Mouse (Mus musculus) heart, embryonic 15.5 days (tissue): ENCODE results near the gene Defb26. TPM values are rescaled to one million over a fixed set of nuclear protein-coding genes. Genes with fewer than 3 reads are reported as not detected.

Experiments
- ATAC-seq: fragments of 200-750 bp; cut with Nextera tagmentation; replicated peaks from 2 replicates; pipeline ENCODE4 v1.8.0; 2017; ENCODE audit warnings: low read depth, moderate TSS enrichment; ENCODE audit not compliant: insufficient number of reproducible peaks, insufficient read depth, low FRiP score
- H3K27ac ChIP-seq: fragments of 300-500 bp; sonication (generic); 2 replicates; pipeline ENCODE4 v1.5.1; 2015; ENCODE audit warnings: mild to moderate bottlenecking, inconsistent platforms
- H3K27me3 ChIP-seq: fragments of 300-500 bp; sonication (generic); 2 replicates; pipeline ENCODE4 v1.6.1; 2015; ENCODE audit warnings: inconsistent platforms
- H3K36me3 ChIP-seq: fragments of 300-500 bp; sonication (generic); 2 replicates; pipeline ENCODE4 v1.6.1; 2015; ENCODE audit warnings: mild to moderate bottlenecking, inconsistent platforms
- H3K4me1 ChIP-seq: fragments of 300-500 bp; sonication (generic); replicated peaks from 2 replicates; pipeline ENCODE4 v1.6.1; 2015; ENCODE audit warnings: inconsistent platforms
- H3K4me2 ChIP-seq: fragments of 300-500 bp; sonication (generic); 2 replicates; pipeline ENCODE4 v1.6.1; 2015; ENCODE audit warnings: inconsistent platforms, mild to moderate bottlenecking, moderate library complexity
- H3K4me3 ChIP-seq: fragments of 300-500 bp; sonication (generic); 2 replicates; pipeline ENCODE4 v1.5.1; 2015; ENCODE audit warnings: mild to moderate bottlenecking, inconsistent platforms
- H3K9ac ChIP-seq: fragments of 300-500 bp; sonication (generic); 2 replicates; pipeline ENCODE4 v1.6.1; 2015; ENCODE audit warnings: mild to moderate bottlenecking, inconsistent platforms
- H3K9me3 ChIP-seq: fragments of 300-500 bp; sonication (generic); replicated peaks from 2 replicates; pipeline ENCODE4 v1.6.1; 2016; ENCODE audit warnings: inconsistent platforms
- WGBS: fragments of 180-500 bp; shearing (Covaris S2); methylation state at CpG from one replicate; pipeline ENCODE4 v1.1.7; 2015; ENCODE audit warnings: mixed read lengths; 5-methylcytosine and 5-hydroxymethylcytosine counted together
- polyA plus RNA-seq: library from polyadenylated mRNA; unstranded; fragments of >200 nt; fragmentation: Nextera tagmentation; extraction: Ambion mirVana; gene quantifications from 2 replicates; pipeline ENCODE4 v1.2.1, GENCODE M21; 2015

The Defb26 gene
- not detected in 2 replicates for polyA plus RNA-seq

DNA sequence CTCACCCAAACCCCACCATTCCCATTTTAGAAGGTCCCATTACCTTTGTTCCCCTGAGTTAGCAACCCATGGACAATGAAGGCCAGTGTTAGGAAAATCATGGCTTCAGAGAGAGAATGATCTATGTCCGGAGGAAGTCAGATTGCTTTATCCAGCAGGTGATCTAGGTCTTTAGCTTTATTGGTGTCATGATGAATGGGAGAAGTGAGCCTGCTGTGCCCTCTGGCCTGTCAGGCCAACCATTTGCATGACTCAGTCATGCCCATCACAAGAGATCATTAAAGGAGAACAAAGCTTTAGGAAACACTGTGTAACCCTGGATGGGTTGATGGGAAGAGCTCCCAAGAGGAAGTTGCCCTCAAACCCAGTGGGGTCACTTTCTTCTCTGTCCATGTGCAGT, at the start of gene Defb26:
Defb26 (minus strand) TSS at position 101 of the 400 bp plus-strand sequence.
- no peak for ATAC-seq
- no peaks in the 10 kb centered on the region for H3K4me1 ChIP-seq
- no peak within 1 kb of the TSS for H3K9ac ChIP-seq
- no peak within 1 kb of the TSS for H3K27ac ChIP-seq
- H3K4me3 ChIP-seq: no peak within 1 kb of the TSS
- H3K4me2 ChIP-seq: no peak within 1 kb of the TSS
- H3K27me3 ChIP-seq: peaks cover 3% of the 10 kb centered on the region; the same call in 1 of the 2 replicates
- H3K9me3 ChIP-seq: no peaks in the 10 kb centered on the region
- H3K36me3 ChIP-seq: no peaks in the 10 kb centered on the region
- WGBS: 85% methylated on average over 1 of the region's 1 CpGs

DNA sequence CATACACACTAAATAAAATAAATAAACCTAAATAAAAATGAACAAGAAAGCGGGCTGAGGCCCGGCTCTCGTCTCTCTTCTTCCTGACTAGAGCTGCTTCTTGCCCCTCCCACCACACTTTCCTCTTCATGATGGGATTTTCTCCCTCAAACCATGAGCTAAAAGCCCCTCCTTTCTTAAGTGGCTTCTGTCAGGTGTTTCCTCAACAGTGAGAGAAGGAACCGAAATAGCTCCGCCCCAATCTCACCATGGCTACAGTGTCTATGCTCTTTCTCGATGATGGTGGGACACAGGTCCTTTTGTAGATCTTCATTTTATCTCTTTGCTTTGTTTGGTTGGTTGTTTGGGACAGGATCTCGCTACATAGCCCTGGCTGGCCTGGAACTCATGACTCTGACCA, 45.2 kb upstream of the Defb26 start:
- WGBS: 82% methylated on average over 7 of the region's 7 CpGs
- no peak for ATAC-seq

GRCm38 (mm10) chr2:152553774-152554423, 42.4 kb upstream of the Defb26 start:
- Histone ChIP-seq H3K27ac (no peak overlapping the region), H3K36me3 (no peaks in the 10 kb centered on the region), H3K9me3 (no peaks in the 10 kb centered on the region), H3K27me3 (no peaks in the 10 kb centered on the region), H3K4me2 (peak overlapping the region; percentile 41), H3K9ac (no peak overlapping the region), H3K4me3 (no peak overlapping the region), H3K4me1 (0 out of 2 replicates have a peak, but pooled peaks cover 3% of the 10 kb centered on the region)
- ATAC-seq: no peak
- WGBS: 11% methylated on average over 16 of the region's 16 CpGs

More for the DNA sequence above, 45.2 kb upstream of the Defb26 start:
- Histone ChIP-seq H3K4me1 (0 out of 2 replicates have a peak, but pooled peaks cover 3% of the 10 kb centered on the region), H3K27ac (no peak overlapping the region), H3K9ac (no peak overlapping the region), H3K36me3 (no peaks in the 10 kb centered on the region), H3K4me3 (no peak overlapping the region), H3K4me2 (no peak overlapping the region), H3K27me3 (no peaks in the 10 kb centered on the region), H3K9me3 (no peaks in the 10 kb centered on the region)

DNA sequence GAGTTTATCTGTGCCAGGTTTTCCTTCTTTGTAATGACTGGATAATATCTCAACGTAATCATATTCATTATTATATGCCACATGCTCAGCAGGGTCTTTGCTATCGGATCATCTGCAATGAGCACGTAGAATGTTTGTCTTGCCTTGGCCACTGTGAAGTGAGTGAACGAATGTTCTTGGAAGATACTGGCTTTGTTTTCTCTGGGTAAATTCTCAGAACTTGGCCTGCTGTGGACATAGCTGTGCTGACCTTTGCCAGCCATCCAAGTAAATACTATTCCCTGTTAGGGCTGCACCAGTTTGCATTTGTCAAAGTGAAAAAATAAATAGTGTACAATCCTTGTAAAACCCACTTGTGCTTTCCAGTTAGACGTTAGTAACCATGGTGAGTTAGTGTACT, 36.6 kb upstream of the Defb26 start:
- no peaks in the 10 kb centered on the region for H3K9me3 ChIP-seq
- H3K4me1 ChIP-seq: 0 out of 2 replicates have a peak, but pooled peaks cover 3% of the 10 kb centered on the region
- no peak for ATAC-seq
- H3K27ac ChIP-seq: no peak overlapping the region
- no peak overlapping the region for H3K9ac ChIP-seq
- no peak overlapping the region for H3K4me2 ChIP-seq
- no peaks in the 10 kb centered on the region for H3K36me3 ChIP-seq
- H3K4me3 ChIP-seq: no peak overlapping the region
- H3K27me3 ChIP-seq: no peaks in the 10 kb centered on the region
- WGBS: 73% methylated on average over 5 of the region's 5 CpGs

GRCm38 (mm10) chr2:152544691-152545090, 33.2 kb upstream of the Defb26 start:
- H3K9me3 ChIP-seq: no peaks in the 10 kb centered on the region
- 0 out of 2 replicates have a peak, but pooled peaks cover 3% of the 10 kb centered on the region for H3K4me1 ChIP-seq
- H3K27me3 ChIP-seq: no peaks in the 10 kb centered on the region
- H3K4me3 ChIP-seq: no peak overlapping the region
- WGBS: 20% methylated on average over 4 of the region's 4 CpGs
- no peak overlapping the region for H3K27ac ChIP-seq
- ATAC-seq: no peak
- H3K36me3 ChIP-seq: no peaks in the 10 kb centered on the region
- H3K4me2 ChIP-seq: no peak overlapping the region
- H3K9ac ChIP-seq: no peak overlapping the region

GRCm38 (mm10) chr2:152543478-152543877, 32.0 kb upstream of the Defb26 start:
- Histone ChIP-seq H3K4me1 (0 out of 2 replicates have a peak, but pooled peaks cover 3% of the 10 kb centered on the region), H3K36me3 (no peaks in the 10 kb centered on the region), H3K4me2 (no peak overlapping the region), H3K9ac (no peak overlapping the region), H3K4me3 (no peak overlapping the region), H3K9me3 (no peaks in the 10 kb centered on the region), H3K27me3 (no peaks in the 10 kb centered on the region), H3K27ac (no peak overlapping the region)
- ATAC-seq: no peak
- 48% methylated on average over 4 of the region's 4 CpGs for WGBS

GRCm38 (mm10) chr2:152542897-152543296, 31.4 kb upstream of the Defb26 start:
- H3K27ac ChIP-seq: no peak overlapping the region
- H3K4me1 ChIP-seq: 0 out of 2 replicates have a peak, but pooled peaks cover 3% of the 10 kb centered on the region
- H3K27me3 ChIP-seq: no peaks in the 10 kb centered on the region
- WGBS: 79% methylated on average over 2 of the region's 2 CpGs
- H3K9me3 ChIP-seq: no peaks in the 10 kb centered on the region
- no peak for ATAC-seq
- no peak overlapping the region for H3K9ac ChIP-seq
- no peak overlapping the region for H3K4me3 ChIP-seq
- no peaks in the 10 kb centered on the region for H3K36me3 ChIP-seq
- H3K4me2 ChIP-seq: no peak overlapping the region

GRCm38 (mm10) chr2:152541979-152542378, 30.5 kb upstream of the Defb26 start:
- Histone ChIP-seq H3K36me3 (no peaks in the 10 kb centered on the region), H3K9ac (no peak overlapping the region), H3K4me1 (0 out of 2 replicates have a peak, but pooled peaks cover 3% of the 10 kb centered on the region), H3K27me3 (no peaks in the 10 kb centered on the region), H3K4me2 (no peak overlapping the region), H3K27ac (no peak overlapping the region), H3K9me3 (no peaks in the 10 kb centered on the region), H3K4me3 (no peak overlapping the region)
- no peak for ATAC-seq
- 78% methylated on average over 9 of the region's 9 CpGs for WGBS

DNA sequence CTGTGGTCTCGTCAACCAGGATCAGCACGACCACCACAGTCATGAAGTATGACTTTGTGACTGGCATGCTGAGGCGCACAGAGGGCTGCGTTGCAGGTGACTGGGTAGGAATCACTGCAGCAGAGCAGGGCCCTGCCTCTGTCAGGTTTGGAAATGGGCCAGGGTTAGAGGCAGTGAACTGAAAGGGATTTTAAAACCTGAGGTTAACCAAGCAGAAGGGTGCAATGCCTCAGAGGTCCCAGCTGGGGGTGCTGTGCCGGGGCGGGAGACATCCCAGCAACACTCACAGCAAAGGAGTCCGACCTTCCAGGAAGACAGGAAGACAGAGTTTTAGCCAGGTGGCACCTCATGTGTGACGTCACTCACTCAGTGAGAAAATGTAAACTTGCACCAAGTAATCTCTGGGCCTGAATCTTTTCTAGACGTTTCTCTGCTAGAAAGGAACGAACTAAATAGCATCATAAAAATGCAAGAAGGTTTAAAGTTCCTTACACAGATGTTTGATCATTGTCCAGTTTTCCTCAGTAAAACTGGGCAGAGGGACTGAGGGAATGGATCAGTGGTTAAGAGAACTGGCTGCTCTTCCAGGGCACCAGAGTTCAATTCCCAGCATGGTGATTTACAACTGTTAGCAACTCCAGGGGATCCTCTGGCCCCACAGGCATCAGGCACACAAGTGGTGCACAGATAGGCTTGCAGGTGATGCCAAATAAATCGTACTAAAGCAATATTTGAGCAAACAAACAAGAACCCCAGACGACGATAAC, 28.6 kb upstream of the Defb26 start, which contains the start of gene Defb29:
Defb29 (minus strand) TSS at position 155 of the 767 bp plus-strand sequence.
- H3K4me3 ChIP-seq: no peak within 1 kb of the TSS
- no peaks in the 10 kb centered on the region for H3K9me3 ChIP-seq
- H3K27ac ChIP-seq: no peak within 1 kb of the TSS
- no peaks in the 10 kb centered on the region for H3K36me3 ChIP-seq
- WGBS: 53% methylated on average over 13 of the region's 13 CpGs
- H3K4me1 ChIP-seq: 0 out of 2 replicates have a peak, but pooled peaks cover 3% of the 10 kb centered on the region
- ATAC-seq: no peak
- H3K9ac ChIP-seq: no peak within 1 kb of the TSS
- no peaks in the 10 kb centered on the region for H3K27me3 ChIP-seq
- no peak within 1 kb of the TSS for H3K4me2 ChIP-seq

DNA sequence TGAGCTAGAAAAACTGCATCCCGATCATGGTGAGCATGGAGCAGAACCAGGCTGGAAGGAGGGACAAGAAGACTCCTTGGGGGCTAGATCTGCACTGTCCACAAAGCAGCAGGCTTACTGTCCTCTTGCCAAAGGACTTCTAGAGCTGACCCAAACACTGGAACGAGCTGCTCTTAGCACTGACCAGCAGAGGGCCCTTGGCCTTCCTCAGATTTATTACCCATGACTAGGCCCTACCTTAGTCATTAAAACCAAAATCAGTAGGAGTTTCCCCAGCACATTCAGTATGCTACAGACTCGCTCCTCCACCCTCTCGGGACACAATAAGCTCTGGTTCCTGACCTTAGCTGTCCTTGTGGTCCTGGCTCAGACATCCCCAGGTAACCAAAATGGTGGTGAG, 6.5 kb upstream of the Defb26 start, which contains the start of gene Defb28:
Defb28 (plus strand) TSS at position 275 of the 400 bp plus-strand sequence.
- Histone ChIP-seq H3K27me3 (no peaks in the 10 kb centered on the region), H3K4me2 (no peak within 1 kb of the TSS), H3K9ac (no peak within 1 kb of the TSS), H3K9me3 (no peaks in the 10 kb centered on the region), H3K4me1 (no peaks in the 10 kb centered on the region), H3K36me3 (no peaks in the 10 kb centered on the region), H3K4me3 (no peak within 1 kb of the TSS), H3K27ac (no peak within 1 kb of the TSS)
- WGBS: 78% methylated on average over 4 of the region's 4 CpGs
- ATAC-seq: no peak

GRCm38 (mm10) chr2:152516084-152516483, 4.6 kb upstream of the Defb26 start:
- WGBS: 67% methylated on average over 4 of the region's 4 CpGs
- H3K36me3 ChIP-seq: no peaks in the 10 kb centered on the region
- H3K4me1 ChIP-seq: no peaks in the 10 kb centered on the region
- H3K27me3 ChIP-seq: 0 out of 2 replicates have a peak, but pooled peaks cover 3% of the 10 kb centered on the region
- H3K4me2 ChIP-seq: no peak overlapping the region
- ATAC-seq: no peak
- H3K4me3 ChIP-seq: no peak overlapping the region
- H3K27ac ChIP-seq: no peak overlapping the region
- H3K9ac ChIP-seq: no peak overlapping the region
- no peaks in the 10 kb centered on the region for H3K9me3 ChIP-seq
